Mouse (Mus musculus) adrenal gland, adult 18-20 months (tissue): ENCODE data around the gene Cdhr5. TPM values are rescaled to one million over a fixed set of nuclear protein-coding genes. Genes with fewer than 3 reads are reported as not detected.
A peak's percentile ranks its signal among the peaks of the same experiment; 100 is the strongest.

Source experiments
- DNase-seq, 2 experiments: peaks; one replicate each; pipeline ENCODE4 v3.0.0; 2021 to 2022; ENCODE audit warnings: low spot score in 2 of 2
- long read RNA-seq, 2 experiments: library from polyadenylated mRNA; stranded (forward); transcript quantifications; one replicate each; pipeline ENCODE4 v2.0.0; 2021
- total RNA-seq, 2 experiments: library from RNA; stranded (reverse); gene quantifications; 1 replicate in 1 of 2; 2 replicates in 1 of 2; pipeline ENCODE4 v1.2.3; 2021

Cdhr5 gene
- 1 to 10 TPM; 1.6 to 9.5 TPM for total RNA-seq
- long read RNA-seq, experiment 1, partial matches to known transcripts, result 0 of 1 reads
- long read RNA-seq, experiment 1, other reads (novel, unspliced or antisense), result 0 of 1 reads
- long read RNA-seq, experiment 2, partial matches to known transcripts, result 1 of 2 reads
- long read RNA-seq, experiment 2, other reads (novel, unspliced or antisense), result 0 of 2 reads

DNA sequence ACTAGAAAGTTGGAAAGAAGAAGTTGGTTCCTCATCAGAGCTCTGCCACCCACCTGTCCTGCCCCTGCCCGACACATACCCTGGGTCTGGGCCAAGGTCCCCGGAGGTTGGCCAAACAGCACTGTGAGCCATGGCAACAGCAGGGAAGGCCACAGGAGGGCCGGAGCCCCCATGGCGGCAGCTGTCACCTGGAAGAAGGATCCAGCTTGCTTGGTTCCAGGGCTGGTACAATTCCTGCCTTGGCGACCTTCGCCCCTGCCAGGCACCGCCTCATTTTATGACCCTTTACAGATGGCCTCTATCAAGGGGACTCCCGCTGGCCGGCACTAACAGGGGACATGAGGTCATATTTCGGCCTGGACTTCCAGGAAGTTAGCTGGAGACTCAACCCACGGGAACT is at the start of gene Cdhr5:
Cdhr5 (minus strand) TSS at position 241 of the 400 bp plus-strand sequence.
- no peak for DNase-seq

GRCm38 (mm10) chr7:141324686-141325085 is 48.1 kb upstream of the Cdhr5 start:
- no peak for DNase-seq

GRCm38 (mm10) chr7:141319446-141319845 is 42.9 kb upstream of the Cdhr5 start:
- DNase-seq, result no peak

DNA sequence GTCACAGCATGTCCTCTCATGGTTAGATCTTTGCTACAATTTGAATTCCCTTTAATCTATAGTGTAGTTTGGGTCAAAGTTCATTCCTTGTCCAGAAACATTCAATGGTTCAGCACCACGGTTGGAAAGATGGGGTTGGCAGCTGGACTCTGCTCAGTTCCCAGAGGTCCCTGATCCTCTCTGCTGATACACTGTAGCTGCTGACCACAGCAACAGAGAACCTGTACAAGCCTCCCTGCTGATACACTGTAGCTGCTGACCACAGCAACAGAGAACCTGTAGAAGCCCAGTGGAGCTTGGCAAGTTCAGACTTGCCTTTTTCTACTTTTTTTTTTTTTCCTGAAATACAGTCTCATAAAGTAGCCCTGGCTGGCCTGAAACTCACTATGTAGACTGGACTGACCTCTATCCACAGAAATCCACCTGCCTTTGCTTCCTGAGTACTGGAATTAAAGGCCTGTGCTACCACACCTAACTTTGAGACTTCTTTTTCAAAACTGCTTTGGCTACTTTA is 41.1 kb upstream of the Cdhr5 start:
- DNase-seq, result no peak

GRCm38 (mm10) chr7:141315974-141316373 is 39.4 kb upstream of the Cdhr5 start:
- no peak for DNase-seq

DNA sequence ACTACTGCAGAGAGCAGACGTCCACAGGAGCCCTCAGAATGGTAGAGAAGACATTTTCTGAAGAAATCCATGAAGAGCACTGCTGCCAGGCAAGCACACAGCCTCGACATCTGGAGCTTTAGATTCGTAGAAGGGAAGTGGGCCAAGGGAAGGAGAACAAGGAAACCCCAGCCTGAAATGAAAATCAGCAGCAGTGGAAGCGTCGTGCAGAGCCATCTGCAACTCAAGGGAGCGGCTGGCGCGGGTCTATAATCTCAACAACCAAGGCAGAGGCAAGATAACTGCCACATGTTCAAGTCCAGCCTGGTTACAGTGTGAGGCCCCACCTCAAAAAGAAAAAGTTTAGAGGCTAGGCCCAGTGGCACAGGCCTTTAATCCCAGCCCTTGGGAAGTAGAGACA is 38.5 kb upstream of the Cdhr5 start:
- DNase-seq, result no peak

- DNase-seq, result no peak
These were observed 37.8 kb upstream of the Cdhr5 start for GRCm38 (mm10) chr7:141314416-141314815.

GRCm38 (mm10) chr7:141304537-141304936 is 28.0 kb upstream of the Cdhr5 start:
- no peak for DNase-seq

- DNase-seq, result no peak
These were observed 26.2 kb upstream of the Cdhr5 start for GRCm38 (mm10) chr7:141302702-141303268.

DNA sequence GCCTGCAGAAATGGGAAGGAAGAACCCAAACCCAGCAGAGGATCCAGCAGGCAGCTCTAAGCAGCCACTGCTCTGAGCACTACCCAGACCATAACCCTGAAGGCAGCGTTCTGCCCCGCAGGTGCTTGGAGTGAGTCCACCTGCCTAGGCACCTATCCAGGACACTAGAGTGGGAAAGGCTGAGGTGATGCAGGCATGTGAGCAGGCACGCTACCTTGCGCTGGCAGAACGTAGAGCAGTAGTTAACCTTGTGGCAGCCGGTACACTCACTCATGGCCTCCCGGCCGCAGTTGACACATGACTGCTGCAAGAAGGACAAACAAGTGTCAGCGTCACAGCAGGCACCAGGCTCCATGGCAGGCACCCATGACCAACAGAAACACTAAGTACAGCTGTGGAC is 24.8 kb upstream of the Cdhr5 start:
- DNase-seq, result no peak

DNA sequence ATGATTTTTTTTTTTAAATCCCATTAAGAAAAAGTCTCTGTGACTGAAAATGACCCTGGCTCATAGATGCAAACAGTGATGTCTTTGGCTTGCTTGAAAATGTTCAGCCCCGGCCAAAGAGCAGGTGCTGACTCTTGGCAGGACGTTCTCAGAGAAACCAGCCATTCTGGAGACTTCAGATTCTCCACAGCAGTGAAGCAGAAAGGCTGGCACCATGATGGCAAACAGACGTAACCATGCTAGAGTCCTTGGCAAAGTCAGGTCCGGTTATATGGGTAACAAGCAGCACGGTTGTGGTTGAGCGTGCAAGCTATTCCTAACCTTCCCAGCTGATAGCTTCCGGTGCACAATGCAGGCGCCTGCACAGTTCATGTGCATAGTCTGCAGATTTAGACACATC is 22.6 kb upstream of the Cdhr5 start:
- no peak for DNase-seq

- no peak for DNase-seq
These were observed 21.5 kb upstream of the Cdhr5 start for GRCm38 (mm10) chr7:141297926-141298650.

DNA sequence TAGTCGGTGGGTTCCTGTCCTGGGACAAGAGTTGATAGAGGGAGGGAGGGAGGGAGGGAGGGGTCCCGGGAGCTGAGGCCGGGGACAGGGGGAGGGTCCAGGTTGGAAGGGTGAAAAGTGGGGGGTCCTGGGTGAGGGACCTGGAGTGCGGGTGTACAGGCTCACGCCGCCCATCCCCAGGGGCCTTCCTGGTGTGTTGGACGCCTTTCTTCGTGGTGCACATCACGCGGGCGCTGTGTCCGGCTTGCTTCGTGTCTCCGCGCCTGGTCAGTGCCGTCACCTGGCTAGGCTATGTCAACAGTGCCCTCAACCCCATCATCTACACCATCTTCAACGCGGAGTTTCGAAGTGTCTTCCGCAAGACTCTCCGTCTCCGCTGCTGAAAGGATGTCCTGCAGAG is 17.9 kb upstream of the Cdhr5 start:
- no peak for DNase-seq

DNA sequence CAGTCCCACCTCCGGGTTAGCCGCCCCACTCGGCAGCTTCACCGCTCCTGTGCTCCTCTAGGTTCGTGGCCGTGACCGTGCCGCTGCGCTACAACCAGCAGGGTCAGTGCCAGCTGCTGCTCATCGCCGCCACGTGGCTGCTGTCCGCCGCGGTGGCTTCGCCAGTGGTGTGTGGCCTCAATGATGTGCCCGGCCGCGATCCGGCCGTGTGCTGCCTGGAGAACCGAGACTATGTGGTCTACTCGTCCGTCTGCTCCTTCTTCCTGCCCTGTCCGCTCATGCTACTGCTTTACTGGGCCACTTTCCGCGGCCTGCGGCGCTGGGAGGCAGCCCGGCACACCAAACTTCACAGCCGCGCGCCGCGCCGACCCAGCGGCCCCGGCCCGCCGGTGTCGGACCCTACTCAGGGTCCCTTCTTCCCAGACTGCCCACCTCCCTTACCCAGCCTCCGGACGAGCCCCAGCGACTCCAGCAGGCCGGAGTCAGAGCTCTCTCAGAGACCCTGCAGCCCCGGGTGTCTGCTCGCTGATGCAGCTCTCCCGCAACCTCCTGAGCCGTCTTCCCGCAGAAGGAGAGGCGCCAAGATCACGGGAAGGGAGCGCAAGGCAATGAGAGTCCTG is 17.4 kb upstream of the Cdhr5 start:
- DNase-seq, result peak in 1 of 2 experiments; percentile 42

- no peak for DNase-seq
These were observed 16.2 kb upstream of the Cdhr5 start for GRCm38 (mm10) chr7:141292583-141293388.

DNA sequence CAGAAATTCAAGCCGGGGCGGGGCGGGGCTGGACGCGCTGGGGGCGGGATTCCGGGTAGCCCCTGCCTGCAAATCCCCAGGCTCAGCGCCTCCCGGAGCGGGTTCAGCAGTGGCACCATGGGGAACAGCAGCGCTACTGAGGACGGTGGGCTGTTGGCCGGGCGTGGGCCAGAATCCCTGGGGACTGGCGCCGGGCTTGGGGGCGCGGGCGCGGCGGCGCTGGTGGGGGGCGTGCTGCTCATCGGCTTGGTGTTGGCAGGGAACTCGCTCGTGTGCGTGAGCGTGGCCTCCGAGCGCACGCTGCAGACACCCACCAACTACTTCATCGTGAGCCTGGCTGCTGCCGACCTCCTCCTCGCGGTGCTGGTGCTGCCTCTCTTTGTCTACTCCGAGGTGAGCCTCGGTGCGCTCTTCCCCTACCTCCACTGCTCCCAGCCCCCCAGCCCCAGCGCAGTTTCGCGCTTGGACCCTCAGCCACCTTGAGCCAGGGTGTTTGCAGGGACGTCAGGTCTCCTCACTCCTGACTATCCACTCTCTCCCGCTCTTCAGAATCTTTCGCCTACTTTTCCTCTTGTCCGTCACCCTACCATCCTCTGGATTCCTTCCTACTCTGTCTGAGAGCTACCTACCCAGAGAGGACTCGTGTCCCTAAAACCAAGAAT is 15.5 kb upstream of the Cdhr5 start, which contains the start of gene Drd4:
Drd4 (plus strand) TSS at position 86 of the 662 bp plus-strand sequence.
- DNase-seq, result no peak

- DNase-seq, result no peak
These were observed 11.5 kb upstream of the Cdhr5 start for GRCm38 (mm10) chr7:141288042-141288441.

GRCm38 (mm10) chr7:141282756-141283155 is 6.2 kb upstream of the Cdhr5 start:
- no peak for DNase-seq

DNA sequence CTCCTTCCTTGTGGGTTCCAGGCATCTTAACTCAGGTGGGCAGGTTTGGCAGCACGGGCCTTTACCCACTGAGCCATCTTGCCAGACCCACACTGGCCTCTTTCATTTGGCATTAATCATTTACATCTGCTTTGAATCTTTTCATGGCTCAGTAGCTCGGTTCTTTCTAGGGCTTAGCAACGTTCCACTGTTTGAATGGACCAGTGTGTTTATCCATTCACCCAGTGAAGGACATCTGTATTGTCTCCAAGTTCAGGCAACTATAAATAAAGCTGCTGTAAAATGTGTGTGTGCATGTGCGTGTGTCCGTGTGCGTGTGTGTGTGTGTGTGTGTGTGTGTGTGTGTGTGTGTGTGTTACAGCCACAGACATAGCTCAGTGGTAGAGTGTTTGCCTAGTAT is 4.9 kb upstream of the Cdhr5 start:
- no peak for DNase-seq
